Mouse (Mus musculus): Measurements from ENCODE around the gene Ube2dnl2.

GRCm38 (mm10) chrX:114903391-114903790, 4.0 kb upstream of the Ube2dnl2 start:
- TF ChIP-seq POLR2A (IDR thresholded peaks at IDR 0.05; ENCODE audit: insufficient read depth, low read length) (no peak), CTCF (IDR thresholded peaks at IDR 0.05; ENCODE audit: low read depth, low read length) (no peak)
